Mouse (Mus musculus) activated CD4-positive, CD25-positive, alpha-beta regulatory T cell, adult 9 weeks (primary cell): ENCODE data around the gene Cd93. TPM values are rescaled to one million over a fixed set of nuclear protein-coding genes. Genes with fewer than 3 reads are reported as not detected.

Source experiments
- polyA plus RNA-seq: library from polyadenylated mRNA; unstranded; fragments of 100-300 nt; shearing (Covaris generic); gene quantifications from one replicate; pipeline ENCODE4 v1.2.1, GENCODE M21; 2017

The Cd93 gene
- 0.06 TPM for polyA plus RNA-seq

GRCm38 (mm10) chr2:148443249-148443958, at the start of gene Cd93:
Gene Cd93 (minus strand): TSS chr2:148443563.

GRCm38 (mm10) chr2:148407870-148408760, 35.2 kb downstream of the Cd93 start, which contains the start of gene Thbd:
Gene Thbd (minus strand): TSS chr2:148408188.

GRCm38 (mm10) chr2:148395131-148396051, 48.0 kb downstream of the Cd93 start, which contains the start of gene Sstr4:
Gene Sstr4 (plus strand): TSS chr2:148395344.

Other genes starting within 250 kb of the Cd93 start
- not detected for gene Sstr4, start 48.2 kb downstream of the Cd93 start, polyA plus RNA-seq
- gene Thbd, start 35.4 kb downstream of the Cd93 start, polyA plus RNA-seq, result 0.10 TPM
- gene Nxt1, start 229.0 kb upstream of the Cd93 start, polyA plus RNA-seq, result 69.9 TPM
- gene Gzf1, start 237.5 kb upstream of the Cd93 start, polyA plus RNA-seq, result 22.3 TPM